Mouse (Mus musculus): Measurements from ENCODE around the gene Dchs1.

GRCm38 (mm10) chr7:105778553-105779265 lies 8.7 kb downstream of the Dchs1 start:
- no peak for TF ChIP-seq CTCF (IDR thresholded peaks at IDR 0.05; ENCODE audit: extremely low read depth, insufficient read depth, insufficient read length, insufficient replicate concordance)
- no peak for TF ChIP-seq POLR2A (IDR thresholded peaks at IDR 0.05; ENCODE audit: low read depth, low read length)

Measured in spleen, adult 2 months (tissue).